Mouse (Mus musculus) frontal cortex, adult 2 months (tissue): ENCODE results near the gene Lpcat1. TPM values are rescaled to one million over a fixed set of nuclear protein-coding genes. Genes with fewer than 3 reads are reported as not detected.
A peak's percentile ranks its signal among the peaks of the same experiment; 100 is the strongest.

Experiments used
- DNase-seq, 2 experiments: peaks; one replicate each; pipeline ENCODE4 v3.0.0; 2022; ENCODE audit warnings: low spot score in 1 of 2; ENCODE audit errors: extremely low spot score in 1 of 2
- polyA plus RNA-seq: library from polyadenylated mRNA; depleted of rRNA; stranded (reverse); fragments of >200 nt; gene quantifications from 2 replicates; pipeline ENCODE4 v1.2.3, GENCODE M21; 2012; rRNA removed

Lpcat1 gene
- polyA plus RNA-seq, 1 experiment = 44.2 TPM

GRCm38 (mm10) chr13:73512776-73513673 lies 46.0 kb downstream of the Lpcat1 start:
- peak; percentile 52 to 93 for DNase-seq

GRCm38 (mm10) chr13:73516886-73517285 lies 49.9 kb downstream of the Lpcat1 start:
- no peak for DNase-seq

GRCm38 (mm10) chr13:73533716-73534115 lies 66.7 kb downstream of the Lpcat1 start:
- DNase-seq = no peak

GRCm38 (mm10) chr13:73535287-73535686 lies 68.3 kb downstream of the Lpcat1 start:
- no peak for DNase-seq

DNA sequence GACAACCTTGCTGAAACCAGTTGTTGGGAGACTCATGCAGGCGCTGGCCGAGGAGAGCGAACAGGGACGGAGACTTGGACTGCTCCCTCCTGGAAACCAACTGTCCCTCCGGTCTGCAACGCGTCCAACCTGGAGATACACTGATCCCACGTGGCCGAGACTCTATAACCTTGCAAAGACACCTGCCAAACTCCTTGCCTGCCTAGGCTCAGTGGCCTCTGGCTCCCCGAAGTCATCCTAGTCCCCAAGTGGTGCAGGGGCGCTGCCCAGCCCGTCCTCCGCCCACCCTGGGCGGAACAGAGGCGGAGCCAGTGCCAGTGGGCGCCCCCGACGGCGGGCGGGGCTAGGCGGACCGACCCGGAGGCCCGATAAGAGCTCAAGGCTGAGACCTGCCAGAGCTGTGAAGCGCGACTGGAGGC lies 69.4 kb downstream of the Lpcat1 start, which contains the start of gene Slc6a3:
Slc6a3 (plus strand) TSS at position 345 of the 419 bp plus-strand sequence.
- DNase-seq = no peak

- no peak for DNase-seq
These were observed 69.8 kb downstream of the Lpcat1 start for GRCm38 (mm10) chr13:73536824-73537223.

GRCm38 (mm10) chr13:73564201-73564600 lies 97.2 kb downstream of the Lpcat1 start:
- DNase-seq = no peak

Other genes starting within 250 kb of the Lpcat1 start
- gene Irx4, start 206.7 kb upstream of the Lpcat1 start, polyA plus RNA-seq = not detected in 2 replicates
- 65.7 and 73.3 TPM in 2 replicates for gene Mrpl36, start 138.7 kb upstream of the Lpcat1 start, polyA plus RNA-seq
- 288 and 323 TPM in 2 replicates for gene Ndufs6, start 138.7 kb upstream of the Lpcat1 start, polyA plus RNA-seq
- 3.5 and 4.0 TPM in 2 replicates for gene Slc6a3, start 69.5 kb downstream of the Lpcat1 start, polyA plus RNA-seq
- 128 and 135 TPM in 2 replicates for gene Clptm1l, start 136.8 kb downstream of the Lpcat1 start, polyA plus RNA-seq
- 1.3 and 3.4 TPM in 2 replicates for gene Tert, start 159.7 kb downstream of the Lpcat1 start, polyA plus RNA-seq
- 0.04 TPM in 1 of 2 replicates, not detected in the other for gene Slc6a18, start 210.8 kb downstream of the Lpcat1 start, polyA plus RNA-seq
- 0.18 and 0.32 TPM in 2 replicates for gene Slc6a19, start 237.7 kb downstream of the Lpcat1 start, polyA plus RNA-seq